Mouse (Mus musculus): ENCODE data around the gene Fam118b.

DNA sequence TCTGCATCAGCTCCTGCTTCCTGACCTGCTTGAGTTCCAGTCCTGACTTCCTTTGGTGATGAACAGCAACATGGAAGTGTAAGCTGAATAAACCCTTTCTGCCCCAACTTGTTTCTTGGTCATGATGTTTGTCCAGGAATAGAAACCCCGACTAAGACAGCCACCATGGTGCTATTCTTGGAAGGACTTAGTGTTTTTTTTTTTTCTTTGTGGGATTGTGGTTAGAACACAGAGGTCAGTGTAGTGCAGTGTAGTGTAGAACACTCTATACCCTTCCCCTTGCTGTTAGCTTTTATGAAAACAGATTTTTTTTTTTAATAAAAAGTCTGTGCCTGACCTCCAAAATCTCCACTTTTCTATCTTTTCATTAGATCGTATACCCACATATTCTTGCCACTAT lies 84.8 kb downstream of the Fam118b start:
- TF ChIP-seq CTCF (IDR thresholded peaks at IDR 0.05; ENCODE audit: borderline replicate concordance, insufficient read depth, low read length) (no peak), POLR2A (IDR thresholded peaks at IDR 0.05; ENCODE audit: low read depth, low read length) (no peak)

Measured in embryonic fibroblast, embryonic 13.5 days (primary cell).